Mouse (Mus musculus) c-Kit-positive CD71-positive TER-119-negative erythroid progenitor cells, embryonic 14.5 days (primary cell): ENCODE measurements around the gene Atp5d.

Experiments used
- DNase-seq: peaks from one replicate; pipeline ENCODE4 v3.0.0-alpha.2; 2013; ENCODE audit warnings: low read depth

The Atp5d gene

GRCm38 (mm10) chr10:80117736-80118135 lies 20.7 kb upstream of the Atp5d start:
- DNase-seq: no peak

- no peak for DNase-seq
Measured at GRCm38 (mm10) chr10:80118552-80118951, 19.9 kb upstream of the Atp5d start.

- no peak for DNase-seq
Measured at GRCm38 (mm10) chr10:80120146-80120545, 18.3 kb upstream of the Atp5d start.

GRCm38 (mm10) chr10:80121639-80122038 lies 16.8 kb upstream of the Atp5d start:
- DNase-seq: no peak

GRCm38 (mm10) chr10:80123932-80124562 lies 14.4 kb upstream of the Atp5d start:
- no peak for DNase-seq

GRCm38 (mm10) chr10:80127920-80128319 lies 10.5 kb upstream of the Atp5d start:
- no peak for DNase-seq

- DNase-seq: no peak
Measured at GRCm38 (mm10) chr10:80129846-80130245, 8.6 kb upstream of the Atp5d start.

GRCm38 (mm10) chr10:80130403-80131031 lies 7.9 kb upstream of the Atp5d start:
- no peak for DNase-seq

- no peak for DNase-seq
Measured at GRCm38 (mm10) chr10:80131316-80131951, 7.0 kb upstream of the Atp5d start.

GRCm38 (mm10) chr10:80131952-80132350 lies 6.5 kb upstream of the Atp5d start:
- no peak for DNase-seq

GRCm38 (mm10) chr10:80133226-80133849 lies 5.1 kb upstream of the Atp5d start:
- no peak for DNase-seq

- DNase-seq: no peak
Measured at GRCm38 (mm10) chr10:80134421-80134820, 4.0 kb upstream of the Atp5d start.

GRCm38 (mm10) chr10:80135161-80135560 lies 3.3 kb upstream of the Atp5d start:
- DNase-seq: no peak

GRCm38 (mm10) chr10:80135641-80136040 lies 2.8 kb upstream of the Atp5d start:
- DNase-seq: no peak

- no peak for DNase-seq
Measured at GRCm38 (mm10) chr10:80136179-80136951, 2.1 kb upstream of the Atp5d start.

- no peak for DNase-seq
Measured at GRCm38 (mm10) chr10:80136952-80137625, 1.3 kb upstream of the Atp5d start.

GRCm38 (mm10) chr10:80137626-80138552 lies 543 bp upstream of the Atp5d start:
- DNase-seq: no peak

GRCm38 (mm10) chr10:80139439-80139775 lies 975 bp downstream of the Atp5d start:
- DNase-seq: no peak

GRCm38 (mm10) chr10:80139975-80140665 lies 1.7 kb downstream of the Atp5d start:
- no peak for DNase-seq

- DNase-seq: no peak
Measured at GRCm38 (mm10) chr10:80140666-80141035, 2.2 kb downstream of the Atp5d start, which contains the start of gene Cbarp. Gene Cbarp, minus strand, starts transcription at chr10:80140835.
